Mouse (Mus musculus) heart, postnatal 0 days (tissue): ENCODE measurements around the gene Gm49358. TPM values are rescaled to one million over a fixed set of nuclear protein-coding genes. Genes with fewer than 3 reads are reported as not detected.
A peak's percentile ranks its signal among the peaks of the same experiment; 100 is the strongest.

Experiments used
- ATAC-seq: fragments of 200-750 bp; cut with Nextera tagmentation; 2 replicates; pipeline ENCODE4 v1.8.0; 2017; ENCODE audit warnings: low read depth, moderate number of reproducible peaks, moderate library complexity; ENCODE audit not compliant: insufficient read depth
- DNase-seq: peaks from one replicate; pipeline ENCODE4 v3.0.0-alpha.2; 2016; ENCODE audit warnings: low spot score
- H3K27ac ChIP-seq: fragments of 300-500 bp; sonication (generic); 2 replicates; pipeline ENCODE4 v1.5.1; 2014; ENCODE audit warnings: low read depth, mild to moderate bottlenecking
- H3K27me3 ChIP-seq: fragments of 300-500 bp; sonication (generic); 2 replicates; pipeline ENCODE4 v1.6.1; 2014; ENCODE audit warnings: low read length, mixed read lengths; ENCODE audit not compliant: control insufficient read depth, insufficient read depth
- H3K36me3 ChIP-seq: fragments of 300-500 bp; sonication (generic); replicated peaks from 2 replicates; pipeline ENCODE4 v1.6.1; 2014; ENCODE audit warnings: low read length, mixed read lengths; ENCODE audit not compliant: control insufficient read depth, insufficient read depth
- H3K4me1 ChIP-seq: fragments of 300-500 bp; sonication (generic); 2 replicates; pipeline ENCODE4 v1.6.1; 2014; ENCODE audit warnings: antibody characterized with exemption; ENCODE audit not compliant: control insufficient read depth, insufficient read depth
- H3K4me2 ChIP-seq: fragments of 300-500 bp; sonication (generic); 2 replicates; pipeline ENCODE4 v1.6.1; 2014; ENCODE audit warnings: low read depth, mild to moderate bottlenecking, low read length, moderate library complexity
- H3K4me3 ChIP-seq: fragments of 300-500 bp; sonication (generic); 2 replicates; pipeline ENCODE4 v1.5.1; 2014; ENCODE audit warnings: low read depth, low read length
- H3K9ac ChIP-seq: fragments of 300-500 bp; sonication (generic); replicated peaks from 2 replicates; pipeline ENCODE4 v1.6.1; 2014; ENCODE audit warnings: low read depth, low read length, mixed read lengths
- H3K9me3 ChIP-seq: fragments of 300-500 bp; sonication (generic); replicated peaks from 2 replicates; pipeline ENCODE4 v1.6.1; 2016; ENCODE audit warnings: low read length; ENCODE audit not compliant: control insufficient read depth
- CTCF ChIP-seq: IDR thresholded peaks from 2 replicates; pipeline ENCODE4 v1.5.1; 2016; ENCODE audit warnings: antibody characterized with exemption, control low read depth, low read depth
- EP300 ChIP-seq: IDR thresholded peaks from 2 replicates; pipeline ENCODE4 v1.6.1; 2016; ENCODE audit warnings: antibody characterized with exemption, low read depth
- whole genome bisulfite sequencing: fragments of 180-500 bp; shearing (Covaris S2); extraction: QIAGEN DNeasy Blood & Tissue Kit; methylation state at CpG from one replicate; pipeline ENCODE4 v1.1.7; 2014; 5-methylcytosine and 5-hydroxymethylcytosine counted together
- polyA plus RNA-seq: library from polyadenylated mRNA; unstranded; fragments of >200 nt; fragmentation: Nextera tagmentation; extraction: Ambion mirVana; gene quantifications from 2 replicates; pipeline ENCODE4 v1.2.1, GENCODE M21; 2015
- total RNA-seq: library from RNA; depleted of rRNA; stranded (reverse); fragments of >200 nt; gene quantifications from 2 replicates; pipeline ENCODE4 v1.2.3, GENCODE M21; 2014; ENCODE audit warnings: low replicate concordance

Gm49358 gene
- total and polyA plus RNA-seq, 2 experiments from 2014 or later = 36.1 TPM; not detected in 1

DNA sequence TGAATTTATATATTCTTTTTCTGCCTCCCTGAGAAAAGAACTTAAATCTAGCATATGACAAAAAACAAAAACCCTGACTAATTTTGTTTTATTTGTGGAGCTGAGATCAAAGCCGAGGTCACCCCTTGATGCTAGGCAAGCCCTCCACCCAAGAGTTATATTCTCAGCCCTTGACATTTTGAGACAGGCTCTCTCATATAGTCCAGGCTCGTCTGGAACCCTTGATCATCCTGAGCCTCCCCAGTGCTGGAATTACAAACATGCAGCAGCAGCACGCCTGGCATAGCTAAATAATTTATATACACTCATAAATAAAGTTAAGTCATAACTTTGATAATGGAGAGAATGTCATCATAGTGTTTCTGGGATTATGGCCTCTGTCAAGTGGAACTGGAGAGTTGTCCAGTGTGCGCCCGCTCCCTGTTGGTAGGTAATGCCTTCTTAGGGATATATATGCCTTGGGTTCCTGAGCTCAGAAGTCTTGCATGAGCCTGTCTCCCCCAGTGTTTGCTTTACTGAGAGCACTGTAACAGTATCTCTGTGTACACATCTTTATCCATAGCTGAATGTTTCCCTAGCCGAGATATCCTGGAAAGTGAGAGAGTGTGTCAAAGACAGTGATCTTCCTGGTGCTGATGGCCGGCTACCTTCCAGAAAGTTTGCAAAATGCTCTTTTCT, 27.9 kb downstream of the Gm49358 start:
- WGBS = 54% methylated on average over 7 of the region's 7 CpGs
- ATAC-seq (no peak), DNase-seq (no peak)
- TF ChIP-seq EP300 = no peak
- TF ChIP-seq CTCF = no peak
- H3K4me1 ChIP-seq = peaks cover 58% of the 10 kb centered on the region
- H3K36me3 ChIP-seq = no peaks in the 10 kb centered on the region
- H3K4me2 ChIP-seq = no peak overlapping the region
- H3K4me3 ChIP-seq = no peak overlapping the region
- peak overlapping the region; percentile 61 for H3K27ac ChIP-seq
- no peaks in the 10 kb centered on the region for H3K9me3 ChIP-seq
- H3K9ac ChIP-seq = no peak overlapping the region
- H3K27me3 ChIP-seq = no peaks in the 10 kb centered on the region

DNA sequence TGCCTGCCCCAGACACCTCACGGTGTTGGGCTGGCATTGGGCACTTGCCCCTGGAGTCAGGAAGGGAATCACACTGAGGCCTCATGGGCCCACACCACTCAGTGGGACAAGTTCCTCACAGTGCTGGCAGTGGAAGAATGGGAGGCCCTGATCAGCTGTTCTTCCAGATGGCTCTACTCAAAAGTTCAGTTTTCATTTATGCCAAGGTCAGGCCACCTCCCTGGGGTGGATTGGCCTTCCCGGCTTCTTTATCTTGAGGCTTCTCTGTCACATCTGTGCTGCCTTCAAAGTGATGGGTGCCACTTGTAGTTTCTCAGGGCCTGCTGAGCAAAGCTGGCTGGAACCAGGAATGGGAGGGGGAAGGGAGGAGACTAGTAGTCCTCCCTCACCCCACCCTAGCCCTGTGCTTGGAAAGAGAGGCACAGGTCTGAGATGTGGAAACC, 29.8 kb downstream of the Gm49358 start:
- H3K9ac ChIP-seq = peak overlapping the region; percentile 34; the same call in 1 of the 2 replicates

DNA sequence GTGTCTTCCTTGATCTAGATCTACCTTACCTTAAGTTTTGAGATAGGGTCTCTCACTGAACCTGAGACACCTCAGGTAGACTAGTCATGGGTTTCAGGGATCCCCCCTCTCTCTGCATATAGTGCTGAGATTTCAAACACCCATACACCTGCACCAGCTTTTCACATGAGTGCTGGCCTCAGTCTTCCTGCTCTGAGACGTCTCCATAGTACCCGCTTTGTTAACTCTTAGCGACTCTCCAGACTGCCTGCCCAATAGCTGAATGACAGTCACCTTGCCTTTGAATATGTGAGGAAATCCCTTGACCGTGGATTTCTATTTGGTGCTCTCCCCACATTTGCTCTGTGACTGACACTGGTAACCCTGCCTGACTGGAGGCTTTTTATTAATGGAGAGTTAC, 30.4 kb downstream of the Gm49358 start:
- no peak for DNase-seq
- Histone ChIP-seq H3K36me3 (no peaks in the 10 kb centered on the region), H3K27ac (peak overlapping the region; percentile 94), H3K9me3 (no peaks in the 10 kb centered on the region), H3K27me3 (no peaks in the 10 kb centered on the region), H3K4me2 (no peak overlapping the region), H3K9ac (no peak overlapping the region), H3K4me1 (peaks cover 44% of the 10 kb centered on the region), H3K4me3 (no peak overlapping the region)
- TF ChIP-seq CTCF (no peak), EP300 (no peak)
- WGBS = 85% methylated on average over 4 of the region's 4 CpGs
- ATAC-seq = no peak

More for the DNA sequence above, 29.8 kb downstream of the Gm49358 start:
- peak overlapping the region; percentile 94 for H3K27ac ChIP-seq
- no peak overlapping the region for H3K4me2 ChIP-seq
- ATAC-seq (peak; percentile 81), DNase-seq (peak; percentile 76)
- no peak overlapping the region for H3K4me3 ChIP-seq
- no peaks in the 10 kb centered on the region for H3K27me3 ChIP-seq
- no peaks in the 10 kb centered on the region for H3K9me3 ChIP-seq
- peaks cover 44% of the 10 kb centered on the region for H3K4me1 ChIP-seq
- H3K36me3 ChIP-seq = no peaks in the 10 kb centered on the region
- WGBS = 30% methylated on average over 2 of the region's 2 CpGs
- TF ChIP-seq EP300 = 0 out of 2 replicates have a peak, but pooled peaks have one; percentile 20
- TF ChIP-seq CTCF = no peak

DNA sequence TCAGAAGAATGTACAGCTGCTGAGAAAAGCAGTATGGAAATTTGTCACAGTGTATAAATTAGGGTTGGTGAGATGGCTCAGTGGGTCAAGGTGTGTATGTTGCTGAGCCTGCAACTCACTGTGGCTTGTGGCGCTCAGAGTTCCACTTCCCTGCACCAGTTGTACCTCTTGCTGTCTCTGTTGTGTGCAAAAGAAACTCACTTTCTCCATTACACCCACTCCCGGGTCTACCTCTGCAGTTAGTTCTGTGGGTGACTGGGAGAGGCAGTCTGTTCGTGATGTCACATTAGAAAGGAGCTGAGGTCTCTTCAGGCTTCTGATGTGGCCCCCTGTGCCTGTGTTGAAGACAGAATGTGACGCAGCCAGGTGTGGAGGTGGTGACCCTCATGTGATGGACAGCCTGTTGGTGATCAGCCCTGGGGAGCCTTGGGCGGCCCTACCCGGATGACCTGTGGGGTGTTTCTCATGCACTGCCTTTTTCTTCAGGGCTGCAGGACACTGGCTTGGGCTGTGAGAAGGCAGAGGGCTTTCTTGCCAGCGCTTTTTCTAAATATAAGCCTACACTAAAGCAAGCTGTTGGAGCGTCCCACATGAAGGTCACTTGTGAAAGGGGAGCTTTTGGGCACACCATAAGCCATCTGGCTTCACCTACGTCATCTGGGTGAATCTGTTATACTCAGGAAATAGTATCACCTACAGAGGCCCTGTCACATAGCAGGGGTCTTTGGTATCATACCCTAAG, 31.2 kb downstream of the Gm49358 start:
- WGBS = 46% methylated on average over 9 of the region's 9 CpGs
- Histone ChIP-seq H3K4me3 (no peak overlapping the region), H3K4me1 (peaks cover 44% of the 10 kb centered on the region), H3K9me3 (no peaks in the 10 kb centered on the region), H3K9ac (peak overlapping the region; percentile 28; the same call in 1 of the 2 replicates), H3K36me3 (no peaks in the 10 kb centered on the region), H3K27ac (peak overlapping the region; percentile 94), H3K4me2 (peak overlapping the region; percentile 25; the same call in 1 of the 2 replicates), H3K27me3 (no peaks in the 10 kb centered on the region)
- TF ChIP-seq CTCF (no peak), EP300 (no peak)
- ATAC-seq (peak; percentile 70), DNase-seq (peak; percentile 69)

DNA sequence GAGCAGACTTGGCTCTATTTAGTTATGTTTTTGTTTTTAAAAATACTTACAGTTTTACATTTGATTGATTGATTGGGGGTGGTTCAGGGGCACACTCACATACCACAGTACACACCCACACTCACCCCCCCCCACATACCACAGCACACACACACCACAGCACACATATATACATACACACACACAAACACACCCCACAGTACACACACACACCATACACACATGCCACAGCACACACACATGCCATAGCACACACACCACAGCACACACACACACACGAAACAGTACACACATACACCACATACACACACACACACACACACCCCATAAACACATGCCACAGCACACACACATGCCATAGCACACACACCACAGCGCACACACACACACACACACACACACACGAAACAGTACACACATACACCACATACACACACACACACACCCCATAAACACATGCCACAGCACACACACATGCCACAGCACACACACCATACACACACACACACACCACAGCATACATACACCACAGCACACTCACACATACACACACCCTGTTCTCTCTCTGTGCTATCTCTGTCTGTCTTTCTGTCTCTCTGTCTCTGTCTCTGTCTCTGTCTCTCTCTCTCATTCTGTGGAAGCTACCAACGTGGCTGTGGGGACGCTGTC, 32.4 kb downstream of the Gm49358 start:
- Histone ChIP-seq H3K9ac (0 out of 2 replicates have a peak overlapping the region, but pooled peaks have one; percentile 28), H3K27ac (peak overlapping the region; percentile 94), H3K4me2 (no peak overlapping the region), H3K36me3 (no peaks in the 10 kb centered on the region), H3K9me3 (no peaks in the 10 kb centered on the region), H3K4me3 (no peak overlapping the region), H3K27me3 (no peaks in the 10 kb centered on the region), H3K4me1 (peaks cover 41% of the 10 kb centered on the region)
- ATAC-seq (no peak), DNase-seq (no peak)
- TF ChIP-seq CTCF (no peak), EP300 (no peak)
- 87% methylated on average over 5 of the region's 5 CpGs for WGBS
